Mouse (Mus musculus): ENCODE data around the gene Ccdc92. TPM values are rescaled to one million over a fixed set of nuclear protein-coding genes. Genes with fewer than 3 reads are reported as not detected.

Gene Ccdc92
- polyA plus RNA-seq, 2 experiments from 2014 or later, result 5.3 to 6.3 TPM

DNA sequence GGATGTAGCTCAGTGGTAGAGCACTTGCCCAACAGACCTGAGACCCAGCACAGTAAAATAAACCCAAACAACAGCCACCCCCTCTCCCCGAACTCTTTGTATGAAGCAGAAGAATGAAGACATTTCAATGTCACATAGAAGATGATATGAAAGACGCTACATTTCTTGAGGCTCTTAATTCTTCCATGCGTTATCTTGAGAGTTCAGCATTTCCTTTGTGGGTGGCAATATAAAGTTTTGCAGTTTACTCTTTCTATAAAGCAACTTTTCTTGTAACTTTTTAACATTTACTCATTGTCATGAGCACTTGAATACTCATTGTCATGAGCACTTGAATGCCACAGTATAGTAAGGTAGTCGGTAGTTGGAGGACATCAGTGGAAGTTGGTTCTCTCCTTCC is 8.0 kb downstream of the Ccdc92 start:
- no peak for ATAC-seq

- no peak for ATAC-seq
These were observed 9.1 kb downstream of the Ccdc92 start for GRCm38 (mm10) chr5:124853079-124853478.

DNA sequence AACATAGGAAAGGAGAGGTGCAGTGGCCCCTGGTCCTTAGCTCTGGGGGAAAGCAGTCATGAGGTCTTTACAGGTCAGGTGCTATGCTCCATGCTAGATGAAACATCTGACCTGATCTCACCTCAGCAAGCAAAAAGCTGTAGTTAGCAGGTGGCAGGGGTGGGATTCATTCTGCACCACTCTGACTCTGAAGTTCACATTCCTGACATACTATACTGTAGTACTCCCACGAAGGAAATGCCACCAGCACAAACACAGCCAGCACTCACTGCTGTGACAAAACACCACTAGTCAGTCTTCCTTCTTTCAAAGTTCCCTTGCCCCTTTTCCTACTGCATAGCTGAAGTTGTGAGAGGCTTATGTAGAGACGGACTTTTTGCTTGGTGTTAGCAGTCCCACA is 9.9 kb downstream of the Ccdc92 start:
- ATAC-seq, result no peak

- ATAC-seq, result no peak
These were observed 10.7 kb downstream of the Ccdc92 start for GRCm38 (mm10) chr5:124851572-124851971.

DNA sequence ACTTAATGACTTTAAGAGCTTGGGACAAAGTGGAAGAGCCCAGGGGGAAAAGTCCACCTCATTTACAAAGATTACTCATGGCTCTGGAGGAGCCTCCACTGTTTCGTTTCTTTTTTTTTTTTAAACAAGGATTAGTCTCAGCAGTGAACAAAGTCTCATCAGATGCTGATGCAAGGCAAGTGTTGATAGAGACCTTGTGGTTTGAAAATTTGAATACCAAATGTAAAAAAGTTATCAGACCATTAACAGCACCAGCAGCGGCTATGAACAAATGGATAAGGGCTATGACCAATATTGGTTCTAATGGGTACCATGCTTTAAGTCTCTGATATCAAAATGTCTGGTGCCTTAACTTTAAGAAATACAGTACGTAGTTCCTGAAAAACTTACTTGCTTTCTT is 13.2 kb downstream of the Ccdc92 start:
- ATAC-seq, result no peak

DNA sequence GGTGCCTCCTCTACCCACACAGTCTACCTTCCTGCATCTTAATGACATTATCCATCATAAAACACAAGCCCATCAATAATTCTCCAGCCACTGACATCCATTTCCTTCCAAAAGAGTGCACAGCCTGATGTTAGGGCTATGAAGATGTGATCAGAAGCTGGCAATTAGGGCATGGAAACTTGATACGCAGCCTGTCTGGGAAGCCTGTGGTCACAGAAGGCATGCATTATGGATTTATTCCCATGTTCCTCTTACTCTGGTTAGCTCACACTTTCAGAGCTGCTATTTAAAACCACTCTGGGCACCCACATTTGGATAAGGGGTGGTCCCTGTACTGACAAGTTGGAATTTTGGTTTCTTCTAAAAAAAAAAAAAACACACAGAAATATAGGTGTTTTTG is 15.2 kb downstream of the Ccdc92 start:
- ATAC-seq, result no peak

GRCm38 (mm10) chr5:124844929-124845328 is 17.3 kb downstream of the Ccdc92 start:
- no peak for ATAC-seq

DNA sequence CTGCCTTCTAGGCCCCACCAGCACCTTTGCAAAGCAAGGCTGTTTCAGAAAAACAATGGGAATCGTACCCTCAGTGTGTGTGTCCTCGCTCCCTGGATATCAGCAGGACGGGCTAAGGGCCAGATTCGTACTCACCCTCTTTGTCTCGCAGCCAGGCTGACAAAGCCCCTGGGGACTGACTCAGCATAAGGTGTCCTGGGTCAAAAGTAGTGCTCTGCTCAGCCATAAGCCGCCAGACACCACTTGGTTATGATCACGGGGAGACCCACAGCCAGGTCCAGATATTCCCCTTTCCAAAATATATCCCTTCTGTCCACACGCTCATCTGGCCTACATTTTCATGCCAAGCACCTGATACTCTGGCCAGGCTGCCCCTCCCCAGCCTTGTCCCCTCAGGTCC is 18.8 kb downstream of the Ccdc92 start:
- no peak for ATAC-seq

- no peak for ATAC-seq
These were observed 21.6 kb downstream of the Ccdc92 start for GRCm38 (mm10) chr5:124840669-124841068.

DNA sequence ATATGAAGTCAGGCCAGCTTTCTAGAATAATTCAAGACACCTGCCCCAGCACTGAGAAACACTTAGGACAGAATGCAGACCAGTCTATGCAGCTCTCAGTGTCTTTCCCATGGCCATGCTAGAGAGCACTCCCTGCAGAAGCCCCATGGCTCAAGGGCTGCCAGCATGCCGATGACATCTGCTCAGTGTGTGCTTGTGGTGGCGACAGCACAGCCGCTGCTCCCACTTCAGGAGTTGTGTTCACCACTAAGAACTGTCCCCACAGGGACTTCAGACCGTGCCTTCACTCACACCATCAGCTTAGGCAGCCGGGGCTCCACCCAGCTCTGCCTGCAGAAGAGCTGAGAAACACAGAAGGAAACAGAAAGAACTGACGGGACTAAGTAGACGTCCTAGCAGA is 22.0 kb downstream of the Ccdc92 start:
- no peak for ATAC-seq

DNA sequence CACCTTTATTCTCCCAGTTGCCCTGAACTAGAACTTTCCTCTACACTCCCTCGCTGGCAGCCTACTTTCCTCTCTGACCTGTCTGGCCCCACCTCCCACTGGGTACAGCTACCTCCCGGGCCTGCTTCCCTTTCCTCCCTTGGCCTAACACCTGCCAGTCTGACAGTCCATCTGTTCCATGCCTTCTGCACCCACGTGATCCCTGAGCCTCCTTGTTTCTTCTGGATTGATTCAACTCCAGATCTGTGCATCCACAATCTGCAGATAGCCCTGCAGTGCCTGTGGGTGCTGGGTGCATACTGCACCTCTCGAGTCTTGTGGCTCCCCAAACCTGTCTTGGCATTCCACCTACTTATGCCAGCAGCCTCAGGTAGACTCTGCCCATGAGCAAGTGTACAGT is 25.6 kb downstream of the Ccdc92 start:
- no peak for ATAC-seq

- ATAC-seq, result no peak
These were observed 26.1 kb downstream of the Ccdc92 start for GRCm38 (mm10) chr5:124836075-124836474.

- ATAC-seq, result no peak
These were observed 27.0 kb downstream of the Ccdc92 start for GRCm38 (mm10) chr5:124835218-124835617.

DNA sequence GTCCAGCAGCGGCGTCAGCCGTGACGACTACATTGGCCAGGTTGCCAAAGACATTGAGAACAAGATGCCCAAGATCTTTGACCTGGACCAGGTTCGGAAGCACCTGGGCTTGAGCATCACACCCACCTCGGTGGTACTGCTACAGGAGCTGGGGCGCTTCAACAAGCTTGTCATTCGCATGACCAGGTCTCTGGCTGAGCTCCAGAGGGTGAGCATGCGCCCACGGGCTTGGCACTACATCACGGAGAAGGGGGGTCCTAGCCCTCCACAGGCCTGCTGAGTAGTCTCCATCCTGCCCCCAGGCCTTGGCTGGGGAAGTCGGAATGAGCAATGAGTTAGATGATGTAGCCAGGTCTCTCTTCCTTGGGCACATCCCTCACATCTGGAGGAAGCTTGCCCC is 31.9 kb downstream of the Ccdc92 start:
- no peak for ATAC-seq

GRCm38 (mm10) chr5:124822128-124822894 is 39.9 kb downstream of the Ccdc92 start:
- ATAC-seq, result no peak

GRCm38 (mm10) chr5:124817050-124817449 is 45.2 kb downstream of the Ccdc92 start:
- ATAC-seq, result no peak

DNA sequence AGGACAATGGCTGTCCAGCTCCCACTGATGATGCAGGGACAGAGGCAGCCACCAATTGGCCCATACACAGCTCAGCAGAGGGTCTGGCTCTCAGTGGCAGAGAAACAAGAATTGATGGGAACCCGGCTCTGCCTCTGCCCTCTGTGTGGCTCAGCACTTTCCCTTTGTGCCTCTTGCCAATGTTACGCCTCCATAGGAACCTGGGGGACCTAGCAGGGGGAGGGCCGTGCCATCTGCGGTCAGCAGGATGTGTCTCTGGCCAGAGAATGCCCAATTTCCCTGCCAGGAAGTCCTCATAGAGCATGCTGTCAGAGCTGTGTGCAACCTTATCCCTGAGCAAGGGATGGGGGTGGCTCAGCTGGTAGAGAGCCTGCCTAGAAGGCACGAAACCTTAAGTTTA is 47.4 kb downstream of the Ccdc92 start:
- ATAC-seq, result no peak

DNA sequence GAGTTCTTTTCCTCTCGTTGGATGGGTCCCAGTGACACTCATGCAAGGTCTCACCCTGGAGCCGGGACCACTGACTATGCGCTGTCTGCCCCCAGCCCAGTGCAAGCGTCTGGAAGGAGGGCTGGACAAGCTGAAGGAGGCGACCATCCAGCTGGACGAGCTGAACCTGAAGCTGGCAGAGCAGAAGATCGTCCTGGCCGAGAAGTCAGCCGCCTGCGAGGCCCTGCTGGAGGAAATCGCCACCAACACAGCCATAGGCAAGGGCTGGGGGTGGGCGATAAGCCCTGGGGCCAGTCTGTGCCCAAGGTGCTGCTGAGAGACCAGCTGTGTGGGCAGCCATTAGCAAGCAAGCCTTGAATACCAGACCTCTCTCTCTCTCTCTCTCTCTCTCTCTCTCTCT is 49.8 kb downstream of the Ccdc92 start:
- no peak for ATAC-seq

- ATAC-seq, result no peak
These were observed 52.4 kb downstream of the Ccdc92 start for GRCm38 (mm10) chr5:124809708-124810366.

- ATAC-seq, result no peak
These were observed 70.1 kb downstream of the Ccdc92 start for GRCm38 (mm10) chr5:124792112-124792511.

DNA sequence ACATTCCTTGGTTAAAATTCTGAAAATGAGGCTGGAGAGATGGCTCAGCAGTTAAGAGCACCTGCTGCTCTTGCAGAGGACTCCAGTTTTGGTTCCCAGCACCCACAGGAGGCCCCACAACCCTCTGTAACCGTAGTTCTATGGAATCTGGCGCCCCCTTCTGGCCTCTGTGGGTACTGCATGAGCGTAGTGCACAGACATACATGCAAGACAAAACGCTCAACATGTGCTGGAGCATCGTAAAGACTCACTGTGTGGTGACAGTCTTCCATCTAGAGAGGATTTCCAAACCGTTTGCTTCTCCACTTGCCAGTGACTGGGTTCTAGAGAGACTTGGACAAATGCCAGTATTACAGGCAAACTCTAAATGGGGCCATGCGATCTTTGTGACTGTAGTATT is 76.6 kb downstream of the Ccdc92 start:
- no peak for ATAC-seq
